In genomic region chr11:47988697-47989533, GRCm38 (mm10) we compare ENCODE assay signal across 8 mouse cellular contexts. TPM values are rescaled to one million over a fixed set of nuclear protein-coding genes. Genes with fewer than 3 reads are reported as not detected.
DNase-seq lines count a peak whose midpoint lies in the region; ATAC-seq lines count a peak whose summit lies in the region.

Gene Sgcd, minus strand, starts transcription at chr11:47988969.

- peak; percentile 92 for ATAC-seq in midbrain, embryonic 11.5 days (ENCODE audit: low FRiP score)
- peak; percentile 75 for ATAC-seq in stomach, embryonic 16.5 days (ENCODE audit: insufficient read depth, low FRiP score)
- ATAC-seq in CD4-positive, CD25-positive, alpha-beta regulatory T cell, adult 4 months: no peak

- peak within 1 kb of the TSS; percentile 92 for H3K4me2 ChIP-seq in midbrain, embryonic 11.5 days
- peak within 1 kb of the TSS; percentile 81 for H3K4me2 ChIP-seq in stomach, embryonic 16.5 days (ENCODE audit: low read depth, low read length)

- under 1% methylated on average over 64 of the region's 67 CpGs for WGBS in hindbrain, embryonic 10.5 days
- WGBS in midbrain, embryonic 11.5 days: under 1% methylated on average over 63 of the region's 67 CpGs
- under 1% methylated on average over 67 of the region's 67 CpGs for WGBS in stomach, embryonic 16.5 days

- peak within 1 kb of the TSS; percentile 80 for H3K9ac ChIP-seq in midbrain, embryonic 11.5 days (ENCODE audit: low read length)
- peak within 1 kb of the TSS; percentile 75 for H3K9ac ChIP-seq in stomach, embryonic 16.5 days (ENCODE audit: low read length)

- peaks cover 14% of the 10 kb centered on the region; the same call in 1 of the 2 replicates for H3K4me1 ChIP-seq in hindbrain, embryonic 10.5 days (replicated peaks)
- 0 out of 2 replicates have a peak, but pooled peaks cover 3% of the 10 kb centered on the region for H3K4me1 ChIP-seq in midbrain, embryonic 11.5 days (ENCODE audit: control insufficient read depth, insufficient read depth, low read length)
- H3K4me1 ChIP-seq in stomach, embryonic 16.5 days (ENCODE audit: control insufficient read depth, insufficient read depth, low read length): no peaks in the 10 kb centered on the region

- peaks cover 40% of the 10 kb centered on the region for H3K27me3 ChIP-seq in hindbrain, embryonic 10.5 days (ENCODE audit: insufficient read depth, poor library complexity, severe bottlenecking)
- H3K27me3 ChIP-seq in midbrain, embryonic 11.5 days (ENCODE audit: control insufficient read depth, insufficient read depth, low read length): peaks cover 10% of the 10 kb centered on the region
- peaks cover 3% of the 10 kb centered on the region for H3K27me3 ChIP-seq in stomach, embryonic 16.5 days (ENCODE audit: control insufficient read depth, insufficient read depth, low read length)

- no peaks in the 10 kb centered on the region for H3K9me3 ChIP-seq in hindbrain, embryonic 10.5 days
- H3K9me3 ChIP-seq in midbrain, embryonic 11.5 days (ENCODE audit: control insufficient read depth, low read length): no peaks in the 10 kb centered on the region
- H3K9me3 ChIP-seq in stomach, embryonic 16.5 days (replicated peaks; ENCODE audit: control insufficient read depth, low read length): no peaks in the 10 kb centered on the region

- peak; percentile 52 for DNase-seq in R1 (ENCODE audit: low read depth, low spot score)
- peak; percentile 72 to 75 for DNase-seq in cerebellum, postnatal 10 days
- DNase-seq in frontal cortex, postnatal 25 days (ENCODE audit: low spot score in 2 of 2): peak; percentile 13 to 47
- peak; percentile 72 for DNase-seq in hindbrain, embryonic 10.5 days (ENCODE audit: low spot score)
- DNase-seq in left cerebral cortex, adult 18-20 months (ENCODE audit: low spot score in 2 of 2): peak; percentile 37 to 66
- peak; percentile 96 for DNase-seq in midbrain, embryonic 11.5 days (ENCODE audit: low spot score, missing footprints)

- peak within 1 kb of the TSS; percentile 90 for H3K27ac ChIP-seq in hindbrain, embryonic 10.5 days
- no peak within 1 kb of the TSS; the same call in 1 of the 2 replicates for H3K27ac ChIP-seq in midbrain, embryonic 11.5 days (ENCODE audit: low read depth, low read length)
- H3K27ac ChIP-seq in stomach, embryonic 16.5 days (ENCODE audit: low read length): no peak within 1 kb of the TSS

- peak within 1 kb of the TSS; percentile 78 for H3K4me3 ChIP-seq in hindbrain, embryonic 10.5 days
- peak within 1 kb of the TSS; percentile 72 for H3K4me3 ChIP-seq in midbrain, embryonic 11.5 days (ENCODE audit: low read depth, low read length)
- peak within 1 kb of the TSS; percentile 58 for H3K4me3 ChIP-seq in stomach, embryonic 16.5 days (replicated peaks; ENCODE audit: low read length)

- H3K36me3 ChIP-seq in hindbrain, embryonic 10.5 days: no peaks in the 10 kb centered on the region
- no peaks in the 10 kb centered on the region for H3K36me3 ChIP-seq in midbrain, embryonic 11.5 days (ENCODE audit: control insufficient read depth, insufficient read depth, low read length)
- no peaks in the 10 kb centered on the region for H3K36me3 ChIP-seq in stomach, embryonic 16.5 days (ENCODE audit: control insufficient read depth, insufficient read depth, low read length)

RNA-seq across cellular contexts. Expression of gene Sgcd, which starts in this region (rescaled TPM):
- 1.5 and 2.3 TPM in 2 replicates for polyA plus RNA-seq in hindbrain, embryonic 10.5 days (2016; fragmentation: Nextera tagmentation; extraction: Ambion mirVana)
- total RNA-seq in left cerebral cortex, adult 18-20 months (2021): 10 to 100 TPM in 1 of 2 experiments, 1 to 10 TPM in 1; 9.7 to 13.8 TPM
- 1.4 and 1.8 TPM in 2 replicates for polyA plus RNA-seq in midbrain, embryonic 11.5 days (2014; fragmentation: Nextera tagmentation; extraction: Ambion mirVana)
- 3.8 and 4.4 TPM in 2 replicates for polyA plus RNA-seq in stomach, embryonic 16.5 days (2015; fragmentation: Nextera tagmentation; extraction: Ambion mirVana)
- not detected for polyA plus RNA-seq in CD4-positive, CD25-positive, alpha-beta regulatory T cell, adult 4 months (2017; shearing (Covaris generic))

Comparison
In these comparisons a context has a peak if more than half of its experiments do, and no peak if none do; other contexts are left out.
1. DNase-seq: peak in every context shown above with its lines; median percentile 96 in midbrain, embryonic 11.5 days; 74 in cerebellum, postnatal 10 days; 72 in hindbrain, embryonic 10.5 days; 52 in R1; 52 in left cerebral cortex, adult 18-20 months; 30 in frontal cortex, postnatal 25 days.